Mouse (Mus musculus): ENCODE measurements at regions not wholly inside any gene's neighbourhood (a gene's known extent, or its start where the extent isn't known, plus 50 kb on each side); places are given as distances from the start of the nearest gene placed in this dataset.

DNA sequence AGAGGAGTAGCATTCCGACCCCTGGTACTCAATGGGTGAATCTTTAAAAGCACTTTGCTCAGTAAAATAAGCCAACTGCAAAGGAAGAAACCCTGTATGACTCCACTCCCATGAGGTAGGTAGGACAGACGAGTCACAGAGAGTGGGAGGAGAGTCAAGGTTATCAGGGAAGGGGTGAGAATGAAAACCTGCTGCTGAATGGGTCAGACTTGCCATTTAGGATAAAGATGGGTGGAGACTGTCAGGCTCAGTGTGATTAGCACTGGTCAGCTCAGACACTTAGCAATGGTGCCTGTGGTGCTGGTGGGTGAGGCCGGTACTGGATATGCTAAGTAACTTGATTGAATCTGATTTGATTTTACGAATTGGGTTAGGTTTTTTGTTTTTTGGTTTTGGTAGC lies 222.7 kb upstream of the Sox2 start:
- H3K36me3 ChIP-seq (ENCODE audit: insufficient read depth) = no peaks in the 10 kb centered on the region
- H3K27me3 ChIP-seq (ENCODE audit: insufficient read depth, low read length) = no peaks in the 10 kb centered on the region
- DNase-seq (no peak), ATAC-seq (no peak)
- no peak overlapping the region for H3K9ac ChIP-seq
- no peak overlapping the region for H3K4me2 ChIP-seq (ENCODE audit: low read depth)
- H3K27ac ChIP-seq (ENCODE audit: low read depth, low read length) = no peak overlapping the region
- no peak for TF ChIP-seq CTCF (IDR thresholded peaks at IDR 0.05; ENCODE audit: low read depth)
- 94% methylated on average over 4 of the region's 4 CpGs for WGBS
- H3K4me3 ChIP-seq (ENCODE audit: low read depth, low read length) = no peak overlapping the region
- no peaks in the 10 kb centered on the region for H3K4me1 ChIP-seq (ENCODE audit: insufficient read depth)
- H3K9me3 ChIP-seq (ENCODE audit: low read length) = no peaks in the 10 kb centered on the region

DNA sequence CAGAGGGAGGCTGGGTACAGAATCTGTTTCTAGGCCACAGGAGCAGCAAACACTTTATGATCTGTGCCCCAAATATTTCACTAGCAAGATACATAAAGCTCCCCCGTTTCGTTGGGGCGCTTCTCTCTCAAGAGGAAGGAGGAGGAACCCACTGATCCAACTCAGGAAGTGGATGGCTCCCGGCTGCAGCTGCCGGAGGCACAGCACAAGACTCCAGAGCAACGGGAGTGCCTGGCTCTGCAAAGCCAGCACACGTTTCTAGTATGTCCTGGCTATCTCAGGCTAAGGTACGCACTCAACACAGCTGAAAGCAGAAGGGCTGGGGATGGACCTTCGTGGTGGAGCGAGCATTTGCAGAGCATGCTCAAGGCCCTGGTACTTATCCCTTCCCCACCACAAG lies 223.2 kb upstream of the Sox2 start:
- Histone ChIP-seq H3K4me1 (ENCODE audit: insufficient read depth) (no peaks in the 10 kb centered on the region), H3K9ac (no peak overlapping the region), H3K36me3 (ENCODE audit: insufficient read depth) (no peaks in the 10 kb centered on the region), H3K4me2 (ENCODE audit: low read depth) (no peak overlapping the region), H3K27me3 (ENCODE audit: insufficient read depth, low read length) (no peaks in the 10 kb centered on the region), H3K27ac (ENCODE audit: low read depth, low read length) (no peak overlapping the region), H3K9me3 (ENCODE audit: low read length) (no peaks in the 10 kb centered on the region), H3K4me3 (ENCODE audit: low read depth, low read length) (no peak overlapping the region)
- TF ChIP-seq CTCF (IDR thresholded peaks at IDR 0.05; ENCODE audit: low read depth) = no peak
- ATAC-seq (no peak), DNase-seq (no peak)
- 83% methylated on average over 10 of the region's 10 CpGs for WGBS

DNA sequence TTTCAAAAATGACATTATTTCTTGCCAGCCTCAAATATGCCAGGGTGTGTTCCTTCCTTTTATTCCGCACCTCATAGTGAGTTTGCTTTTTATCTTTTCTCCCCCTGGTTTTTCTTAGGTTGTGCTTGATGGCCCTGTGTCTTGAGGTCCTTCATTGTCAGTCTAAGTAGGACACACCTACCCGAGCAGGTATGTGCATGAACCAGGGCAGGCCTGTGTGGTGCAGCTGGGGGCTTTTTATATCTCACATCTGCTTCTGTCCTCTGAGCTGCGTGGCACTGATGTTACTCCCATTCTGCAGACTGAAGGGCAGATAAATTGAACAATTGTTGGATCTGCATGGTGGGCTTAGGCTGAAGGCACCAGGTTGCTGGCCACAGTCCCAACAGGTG lies 238.3 kb upstream of the Sox2 start:
- WGBS = 18% methylated on average over 3 of the region's 3 CpGs
- H3K9me3 ChIP-seq (ENCODE audit: low read length) = no peaks in the 10 kb centered on the region
- peak overlapping the region; percentile 30 for H3K4me2 ChIP-seq (ENCODE audit: low read depth)
- H3K27ac ChIP-seq (ENCODE audit: low read depth, low read length) = peak overlapping the region; percentile 71
- no peak overlapping the region for H3K4me3 ChIP-seq (ENCODE audit: low read depth, low read length)
- no peaks in the 10 kb centered on the region for H3K36me3 ChIP-seq (ENCODE audit: insufficient read depth)
- no peak for DNase-seq
- peak; percentile 65 for ATAC-seq
- no peak for TF ChIP-seq CTCF (IDR thresholded peaks at IDR 0.05; ENCODE audit: low read depth)
- H3K9ac ChIP-seq = 0 out of 2 replicates have a peak overlapping the region, but pooled peaks have one; percentile 6
- no peaks in the 10 kb centered on the region for H3K27me3 ChIP-seq (ENCODE audit: insufficient read depth, low read length)
- H3K4me1 ChIP-seq (ENCODE audit: insufficient read depth) = peaks cover 12% of the 10 kb centered on the region; the same call in 1 of the 2 replicates

DNA sequence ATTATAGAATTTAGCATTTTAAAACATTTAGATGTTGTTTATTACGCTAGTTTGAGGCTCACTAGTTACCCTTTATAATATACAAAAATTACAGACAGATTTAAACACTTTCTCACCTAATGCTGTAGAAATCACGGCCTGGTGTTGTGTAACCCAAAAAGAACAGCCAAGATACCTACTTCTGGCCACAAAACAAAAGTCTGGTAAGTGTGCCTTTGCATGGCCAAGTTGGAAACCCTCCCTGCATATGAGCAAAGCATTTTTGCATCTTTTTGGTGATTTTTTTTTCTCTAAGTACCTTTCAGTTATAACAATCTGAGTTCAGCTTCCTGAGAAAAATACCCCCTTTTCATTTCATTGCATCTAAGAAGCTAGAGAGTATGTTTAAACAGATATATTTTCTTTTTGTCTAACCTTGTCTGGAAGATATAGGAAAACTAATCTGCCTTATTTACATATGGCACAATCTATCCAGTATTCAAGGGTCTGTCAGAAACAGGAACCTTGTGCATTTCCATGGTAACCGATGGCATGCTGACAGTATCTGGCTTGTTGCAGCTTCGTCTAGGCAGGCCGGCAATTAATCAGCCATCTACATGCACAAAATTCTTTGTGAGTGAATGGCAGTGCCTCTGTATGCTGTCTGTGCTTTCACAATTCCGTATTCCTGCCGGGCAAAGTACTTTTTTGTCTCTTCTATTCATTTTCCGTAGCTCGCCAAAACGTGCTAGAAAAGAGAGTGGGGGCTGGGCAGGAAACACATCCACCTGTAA lies 238.9 kb upstream of the Sox2 start:
- Histone ChIP-seq H3K4me2 (ENCODE audit: low read depth) (peak overlapping the region; percentile 30), H3K27ac (ENCODE audit: low read depth, low read length) (peak overlapping the region; percentile 71), H3K4me1 (ENCODE audit: insufficient read depth) (peaks cover 12% of the 10 kb centered on the region; the same call in 1 of the 2 replicates), H3K9me3 (ENCODE audit: low read length) (no peaks in the 10 kb centered on the region), H3K36me3 (ENCODE audit: insufficient read depth) (no peaks in the 10 kb centered on the region), H3K4me3 (ENCODE audit: low read depth, low read length) (no peak overlapping the region), H3K27me3 (ENCODE audit: insufficient read depth, low read length) (no peaks in the 10 kb centered on the region), H3K9ac (0 out of 2 replicates have a peak overlapping the region, but pooled peaks have one; percentile 6)
- ATAC-seq = peak; percentile 94
- 10% methylated on average over 10 of the region's 10 CpGs for WGBS
- no peak for TF ChIP-seq CTCF (IDR thresholded peaks at IDR 0.05; ENCODE audit: low read depth)
- DNase-seq = peak; percentile 86

DNA sequence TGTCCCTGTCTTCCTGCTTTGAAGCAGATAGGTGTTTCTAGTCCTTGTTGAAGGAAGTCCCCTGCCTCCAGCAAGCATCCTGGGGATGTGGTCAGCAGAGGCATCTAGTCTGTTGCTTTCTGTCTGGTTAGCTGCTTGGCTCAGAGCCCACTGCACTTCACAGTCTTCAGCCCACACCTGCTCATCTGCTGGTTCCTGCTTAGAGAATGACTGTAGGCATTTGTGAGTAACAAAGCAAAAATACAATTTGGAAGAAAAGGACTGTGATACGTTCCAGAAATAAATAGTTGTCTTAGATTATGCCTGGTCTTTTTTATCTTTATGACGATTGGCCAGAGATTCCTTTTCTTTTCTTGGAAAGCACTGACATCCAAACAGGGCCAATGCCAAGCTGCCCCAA lies 246.6 kb upstream of the Sox2 start:
- Histone ChIP-seq H3K27ac (ENCODE audit: low read depth, low read length) (no peak overlapping the region), H3K36me3 (ENCODE audit: insufficient read depth) (no peaks in the 10 kb centered on the region), H3K9me3 (ENCODE audit: low read length) (no peaks in the 10 kb centered on the region), H3K4me2 (ENCODE audit: low read depth) (no peak overlapping the region), H3K4me3 (ENCODE audit: low read depth, low read length) (no peak overlapping the region), H3K27me3 (ENCODE audit: insufficient read depth, low read length) (no peaks in the 10 kb centered on the region), H3K9ac (no peak overlapping the region), H3K4me1 (ENCODE audit: insufficient read depth) (no peaks in the 10 kb centered on the region)
- WGBS = 38% methylated on average over 2 of the region's 2 CpGs
- DNase-seq (no peak), ATAC-seq (no peak)
- no peak for TF ChIP-seq CTCF (IDR thresholded peaks at IDR 0.05; ENCODE audit: low read depth)

DNA sequence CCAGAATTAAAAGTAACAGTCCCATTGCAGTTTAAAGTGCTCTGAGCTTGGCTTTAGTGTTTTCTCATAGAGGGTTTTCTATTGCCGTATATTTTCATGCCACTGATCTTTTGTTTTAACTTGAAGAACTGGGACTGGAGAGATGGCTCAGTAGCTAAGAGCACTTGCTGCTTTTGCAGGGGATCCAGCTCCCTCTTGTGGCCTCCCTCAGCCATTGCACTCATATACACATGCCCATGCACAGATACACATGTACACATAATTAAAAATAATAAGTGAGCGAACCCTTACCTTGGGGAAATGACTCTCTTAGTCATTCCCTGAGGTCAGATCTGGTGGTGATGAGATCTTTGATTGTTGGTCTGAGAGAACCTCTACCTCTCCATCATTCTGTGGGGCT lies 258.9 kb upstream of the Sox2 start:
- H3K36me3 ChIP-seq (ENCODE audit: insufficient read depth) = no peaks in the 10 kb centered on the region
- no peak overlapping the region for H3K27ac ChIP-seq (ENCODE audit: low read depth, low read length)
- H3K4me2 ChIP-seq (ENCODE audit: low read depth) = no peak overlapping the region
- 89% methylated on average over 2 of the region's 2 CpGs for WGBS
- no peak overlapping the region for H3K4me3 ChIP-seq (ENCODE audit: low read depth, low read length)
- DNase-seq = no peak
- 0 out of 2 replicates have a peak, but pooled peaks have one; percentile 25 for TF ChIP-seq CTCF (IDR thresholded peaks at IDR 0.05; ENCODE audit: low read depth)
- H3K9ac ChIP-seq = no peak overlapping the region
- no peak for ATAC-seq
- no peaks in the 10 kb centered on the region for H3K4me1 ChIP-seq (ENCODE audit: insufficient read depth)
- 0 out of 2 replicates have a peak, but pooled peaks cover 10% of the 10 kb centered on the region for H3K9me3 ChIP-seq (ENCODE audit: low read length)
- H3K27me3 ChIP-seq (ENCODE audit: insufficient read depth, low read length) = no peaks in the 10 kb centered on the region

DNA sequence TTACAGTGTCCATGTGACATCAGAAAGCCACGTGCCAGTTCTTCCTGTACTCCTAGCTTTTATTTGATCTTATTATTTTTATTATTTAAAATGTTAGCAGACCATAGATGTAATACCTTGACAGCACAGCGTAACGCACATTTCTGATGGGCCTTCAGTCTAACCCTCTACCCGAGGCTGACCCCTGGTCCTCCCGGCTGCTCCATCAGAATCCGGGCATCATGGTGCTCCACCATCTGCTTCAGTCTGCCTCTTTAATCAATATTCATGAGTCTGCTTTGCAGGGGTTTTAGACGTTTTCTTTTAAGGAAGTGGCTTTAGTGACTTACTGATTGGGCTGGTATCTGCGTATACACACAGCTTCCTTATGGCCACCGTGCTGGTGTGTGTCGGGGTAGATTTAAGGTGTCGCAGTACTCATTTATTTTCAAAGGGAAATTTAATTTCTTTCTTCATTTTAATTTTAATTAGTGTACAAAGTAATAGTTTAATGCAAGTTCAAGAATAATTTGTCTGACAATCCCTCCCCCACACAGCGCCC lies 265.2 kb upstream of the Sox2 start:
- Histone ChIP-seq H3K4me2 (ENCODE audit: low read depth) (no peak overlapping the region), H3K27me3 (ENCODE audit: insufficient read depth, low read length) (no peaks in the 10 kb centered on the region), H3K36me3 (ENCODE audit: insufficient read depth) (no peaks in the 10 kb centered on the region), H3K4me1 (ENCODE audit: insufficient read depth) (no peaks in the 10 kb centered on the region), H3K27ac (ENCODE audit: low read depth, low read length) (no peak overlapping the region), H3K4me3 (ENCODE audit: low read depth, low read length) (no peak overlapping the region), H3K9ac (no peak overlapping the region), H3K9me3 (ENCODE audit: low read length) (no peaks in the 10 kb centered on the region)
- 63% methylated on average over 12 of the region's 12 CpGs for WGBS
- ATAC-seq = no peak
- TF ChIP-seq CTCF (IDR thresholded peaks at IDR 0.05; ENCODE audit: low read depth) = no peak
- DNase-seq = no peak
